Comparison of ENCODE assay signal across 8 mouse cellular contexts in the genomic region with DNA sequence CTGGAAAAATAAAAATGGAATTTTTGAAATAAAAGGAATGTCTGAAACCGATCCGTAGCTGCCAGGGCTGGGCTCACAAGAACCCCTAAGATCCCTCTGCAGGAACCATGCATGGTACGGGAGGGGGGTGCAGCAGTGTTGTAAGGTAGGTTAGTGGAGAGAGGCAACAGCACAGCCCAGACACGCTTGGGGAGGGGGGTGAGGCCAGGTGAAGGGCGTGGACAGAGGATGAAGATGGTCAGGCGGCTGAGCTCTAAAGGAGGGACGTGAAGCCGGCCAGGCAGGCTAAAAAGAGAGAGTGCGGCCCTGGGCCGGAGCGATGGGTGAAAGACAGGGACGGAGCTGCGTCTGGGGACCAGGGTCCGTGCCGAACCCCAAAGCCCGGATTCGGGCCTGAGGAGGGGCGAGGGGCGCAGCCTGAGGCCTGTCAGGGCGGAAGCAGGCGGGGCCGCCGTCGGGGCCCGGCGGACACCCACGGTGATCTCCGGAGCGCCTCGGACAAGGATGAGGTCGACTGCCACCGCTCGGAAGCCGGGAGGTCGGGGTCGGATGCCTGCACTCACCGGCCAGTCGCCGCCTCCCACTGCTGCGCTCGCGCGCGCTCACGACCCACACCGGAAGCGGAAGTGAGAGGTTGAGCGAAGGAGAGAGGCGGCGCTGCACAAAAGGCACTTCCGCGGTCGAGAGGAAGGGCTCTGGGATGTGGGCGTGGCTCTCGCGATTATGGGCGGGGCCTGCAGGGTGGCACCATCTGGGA. TPM values are rescaled to one million over a fixed set of nuclear protein-coding genes. Genes with fewer than 3 reads are reported as not detected.
A peak's percentile ranks its signal among the peaks of the same experiment; 100 is the strongest.
DNase-seq lines count a peak whose midpoint lies in the region; ATAC-seq and TF ChIP-seq lines count a peak whose summit lies in the region.

Clasrp (minus strand) TSS at position 638 of the 757 bp plus-strand sequence.

- H3K9ac ChIP-seq in forebrain, postnatal 0 days, result peak within 1 kb of the TSS; percentile 90
- peak within 1 kb of the TSS; percentile 97 for H3K9ac ChIP-seq in lung, embryonic 15.5 days

- peaks cover 34% of the 10 kb centered on the region for H3K4me1 ChIP-seq in G1E (ENCODE audit: insufficient read depth, low read depth, low read length)
- peaks cover 15% of the 10 kb centered on the region for H3K4me1 ChIP-seq in forebrain, postnatal 0 days (ENCODE audit: insufficient read depth)
- H3K4me1 ChIP-seq in lung, embryonic 15.5 days, result peaks cover 19% of the 10 kb centered on the region

- DNase-seq in G1E (ENCODE audit: low spot score), result peak; percentile 95
- DNase-seq in cerebellum, adult 18-20 months, result peak; percentile 96 to 97
- DNase-seq in forebrain, postnatal 0 days, result peak; percentile 93
- DNase-seq in heart, postnatal 4 days, result peak; percentile 98
- peak; percentile 93 for DNase-seq in layer of hippocampus, adult 8-10 months (ENCODE audit: low spot score in 2 of 2)
- peak; percentile 93 for DNase-seq in ovary, adult 18-20 months (ENCODE audit: low spot score)
- DNase-seq in thymus, postnatal 0 days (ENCODE audit: low spot score), result peak; percentile 96

- WGBS in forebrain, postnatal 0 days, result 1% methylated on average over 57 of the region's 57 CpGs
- under 1% methylated on average over 57 of the region's 57 CpGs for WGBS in lung, embryonic 15.5 days

- H3K9me3 ChIP-seq in G1E (replicated peaks), result no peaks in the 10 kb centered on the region
- no peaks in the 10 kb centered on the region for H3K9me3 ChIP-seq in forebrain, postnatal 0 days (ENCODE audit: low read length)
- no peaks in the 10 kb centered on the region for H3K9me3 ChIP-seq in lung, embryonic 15.5 days

- peak within 1 kb of the TSS; percentile 66 for H3K27ac ChIP-seq in forebrain, postnatal 0 days (ENCODE audit: low read depth, low read length)
- H3K27ac ChIP-seq in lung, embryonic 15.5 days, result peak within 1 kb of the TSS; percentile 76

- TF ChIP-seq CTCF in G1E (IDR thresholded peaks at IDR 0.05; ENCODE audit: low read depth, low read length), result no peak
- 0 out of 2 replicates have a peak, but pooled peaks have one; percentile 21 for TF ChIP-seq CTCF in forebrain, postnatal 0 days (IDR thresholded peaks at IDR 0.05; ENCODE audit: low read depth)

- H3K27me3 ChIP-seq in G1E (ENCODE audit: insufficient read depth, low read length), result no peaks in the 10 kb centered on the region
- no peaks in the 10 kb centered on the region for H3K27me3 ChIP-seq in forebrain, postnatal 0 days (ENCODE audit: insufficient read depth, low read length)
- H3K27me3 ChIP-seq in lung, embryonic 15.5 days, result no peaks in the 10 kb centered on the region

- peak within 1 kb of the TSS; percentile 97 for H3K4me3 ChIP-seq in G1E (ENCODE audit: low read depth, low read length)
- H3K4me3 ChIP-seq in forebrain, postnatal 0 days (ENCODE audit: low read depth, low read length), result peak within 1 kb of the TSS; percentile 73
- peak within 1 kb of the TSS; percentile 97 for H3K4me3 ChIP-seq in lung, embryonic 15.5 days

- H3K36me3 ChIP-seq in G1E (replicated peaks), result peaks cover 43% of the 10 kb centered on the region
- 0 out of 2 replicates have a peak, but pooled peaks cover 11% of the 10 kb centered on the region for H3K36me3 ChIP-seq in forebrain, postnatal 0 days (ENCODE audit: insufficient read depth)
- peaks cover 32% of the 10 kb centered on the region for H3K36me3 ChIP-seq in lung, embryonic 15.5 days

- peak; percentile 99 for ATAC-seq in G1E (ENCODE audit: extremely low read depth, insufficient number of reproducible peaks, low FRiP score, poor library complexity, severe bottlenecking)
- ATAC-seq in forebrain, postnatal 0 days, result peak; percentile 96
- peak; percentile 94 for ATAC-seq in lung, embryonic 15.5 days (ENCODE audit: borderline replicate concordance, extremely low read depth, low FRiP score, low TSS enrichment)

- H3K4me2 ChIP-seq in forebrain, postnatal 0 days (ENCODE audit: low read depth), result peak within 1 kb of the TSS; percentile 93
- peak within 1 kb of the TSS; percentile 83 for H3K4me2 ChIP-seq in lung, embryonic 15.5 days

RNA-seq across cellular contexts. Expression of gene Clasrp, which starts in this region (rescaled TPM):
- total RNA-seq in G1E (2014; fragmentation: Nextera tagmentation) (25.8 and 41.4 TPM in 2 replicates), G1E (2017) (34.2 and 35.1 TPM in 2 replicates)
- polyA plus RNA-seq in G1E (2012), result 153 and 172 TPM in 2 replicates
- total RNA-seq in forebrain, postnatal 0 days (2014; rRNA removed), result 56.0 and 89.0 TPM in 2 replicates
- 50.1 and 56.8 TPM in 2 replicates for polyA plus RNA-seq in forebrain, postnatal 0 days (2015; fragmentation: Nextera tagmentation; extraction: Ambion mirVana)
- 10 to 100 TPM; 33.0 to 33.7 TPM for total RNA-seq in heart, postnatal 4 days (2021)
- total RNA-seq in layer of hippocampus, adult 8-10 months (2022), result 100 to 1,000 TPM in 2 of 4 experiments, 10 to 100 TPM in 2; 96.9 to 109 (median 101) TPM
- 46.4 and 51.4 TPM in 2 replicates for polyA plus RNA-seq in lung, embryonic 15.5 days (2015; fragmentation: Nextera tagmentation; extraction: Ambion mirVana)
- 35.2 and 41.3 TPM in 2 replicates for polyA plus RNA-seq in thymus, postnatal 0 days (2015; fragmentation: Nextera tagmentation; extraction: Ambion mirVana)

Comparison
In these comparisons a context has a peak if more than half of its experiments do, and no peak if none do; other contexts are left out.
1. Peak in every context shown above with its lines: DNase-seq, ATAC-seq, H3K4me3 ChIP-seq and H3K27ac ChIP-seq.